Mouse (Mus musculus): ENCODE data around the gene Arsk.

DNA sequence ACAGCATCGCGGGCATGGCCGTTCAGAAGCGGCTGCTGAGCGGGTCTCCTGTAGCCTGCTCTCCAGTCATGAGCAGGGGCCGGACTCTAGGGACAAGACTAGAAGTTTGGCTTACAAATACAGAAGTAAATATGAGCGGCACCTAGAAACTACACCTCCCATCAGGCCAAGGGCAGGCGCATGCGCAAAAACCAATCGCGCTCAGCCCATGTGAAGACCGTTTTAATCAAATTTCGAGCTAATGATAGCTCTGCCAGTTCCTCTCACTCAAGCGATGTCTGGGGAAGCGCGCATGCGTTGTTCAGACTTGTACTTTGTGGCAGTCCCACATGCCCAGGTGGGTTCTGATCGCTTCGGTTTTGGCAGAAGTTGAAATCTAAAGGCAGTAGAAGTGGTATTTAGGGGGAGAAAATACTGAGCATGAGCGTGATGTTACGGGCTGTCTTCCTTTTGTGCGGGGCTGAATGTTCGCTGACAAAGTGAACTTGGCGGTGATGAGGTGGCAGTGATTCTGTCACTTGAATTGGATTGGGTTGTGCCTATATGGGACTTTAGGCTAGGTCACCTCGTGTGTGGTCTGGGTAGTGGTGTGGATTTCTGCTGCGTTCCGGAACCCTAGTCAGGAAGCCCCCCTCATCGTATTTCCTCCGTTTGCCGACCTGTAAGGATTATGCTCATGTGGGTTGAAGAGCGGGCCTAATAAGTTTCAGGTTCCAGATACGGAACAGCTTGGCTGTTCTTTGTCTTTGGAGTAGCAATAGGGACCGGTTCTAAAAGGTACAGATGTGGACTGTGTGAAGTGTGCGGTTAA lies at the start of gene Arsk, which contains the start of gene Ttc37:
- no peak for TF ChIP-seq CTCF (conservative IDR thresholded peaks at IDR 0.05; ENCODE audit: low read length)
- TF ChIP-seq POU5F1 (IDR thresholded peaks at IDR 0.05; ENCODE audit: borderline replicate concordance, low read length), result no peak
- no peak for TF ChIP-seq NANOG (IDR thresholded peaks at IDR 0.05; ENCODE audit: borderline replicate concordance, low read length)
